Mouse (Mus musculus) forebrain, embryonic 11.5 days (tissue): ENCODE data around the gene Rara. TPM values are rescaled to one million over a fixed set of nuclear protein-coding genes. Genes with fewer than 3 reads are reported as not detected.
"Not testable (repeated sequence)": the region's sequence is repeated elsewhere in the genome, so short reads cannot be mapped to it uniquely, and the experiment has no call there.

ENCODE experiments used
- ATAC-seq: fragments of 200-750 bp; cut with Nextera tagmentation; replicated peaks from 2 replicates; pipeline ENCODE4 v1.8.0; 2017; ENCODE audit warnings: moderate TSS enrichment; ENCODE audit not compliant: low FRiP score
- DNase-seq: peaks from one replicate; pipeline ENCODE4 v3.0.0-alpha.2; 2017; ENCODE audit warnings: low spot score
- H3K27ac ChIP-seq: fragments of 300-500 bp; sonication (generic); 2 replicates; pipeline ENCODE4 v1.5.1; 2014; ENCODE audit warnings: low read depth, low read length
- H3K27me3 ChIP-seq: fragments of 300-500 bp; sonication (generic); 2 replicates; pipeline ENCODE4 v1.6.1; 2014; ENCODE audit warnings: mild to moderate bottlenecking, low read length, mixed read lengths; ENCODE audit not compliant: control insufficient read depth, insufficient read depth
- H3K36me3 ChIP-seq: fragments of 300-500 bp; sonication (generic); 2 replicates; pipeline ENCODE4 v1.6.1; 2014; ENCODE audit warnings: mild to moderate bottlenecking, low read length, moderate library complexity, mixed read lengths; ENCODE audit not compliant: control insufficient read depth, insufficient read depth
- H3K4me1 ChIP-seq: fragments of 300-500 bp; sonication (generic); replicated peaks from 2 replicates; pipeline ENCODE4 v1.6.1; 2014; ENCODE audit warnings: low read length, mixed read lengths; ENCODE audit not compliant: control insufficient read depth, insufficient read depth
- H3K4me2 ChIP-seq: fragments of 300-500 bp; sonication (generic); 2 replicates; pipeline ENCODE4 v1.6.1; 2014; ENCODE audit warnings: low read depth, mild to moderate bottlenecking, low read length, moderate library complexity, mixed read lengths; ENCODE audit not compliant: severe bottlenecking
- H3K4me3 ChIP-seq: fragments of 300-500 bp; sonication (generic); 2 replicates; pipeline ENCODE4 v1.5.1; 2014; ENCODE audit warnings: low read depth, low read length
- H3K9ac ChIP-seq: fragments of 300-500 bp; sonication (generic); 2 replicates; pipeline ENCODE4 v1.6.1; 2014; ENCODE audit warnings: low read length
- H3K9me3 ChIP-seq: fragments of 300-500 bp; sonication (generic); 2 replicates; pipeline ENCODE4 v1.6.1; 2016; ENCODE audit warnings: low read length, mixed read lengths; ENCODE audit not compliant: control insufficient read depth
- WGBS: fragments of 180-500 bp; shearing (Covaris S2); extraction: QIAGEN DNeasy Blood & Tissue Kit; methylation state at CpG from one replicate; pipeline ENCODE4 v1.1.7; 2014; 5-methylcytosine and 5-hydroxymethylcytosine counted together
- polyA plus RNA-seq: library from polyadenylated mRNA; unstranded; fragments of >200 nt; fragmentation: Nextera tagmentation; extraction: Ambion mirVana; gene quantifications from 2 replicates; pipeline ENCODE4 v1.2.1, GENCODE M21; 2014

The Rara gene
- polyA plus RNA-seq, 1 experiment from 2014 or later: 23.3 TPM

- 46% methylated on average over 19 of the region's 19 CpGs for WGBS
- Histone ChIP-seq H3K27ac (no peak overlapping the region), H3K9me3 (no peaks in the 10 kb centered on the region), H3K27me3 (peaks cover 4% of the 10 kb centered on the region; the same call in 1 of the 2 replicates), H3K4me1 (peaks cover 48% of the 10 kb centered on the region), H3K4me3 (no peak overlapping the region), H3K9ac (no peak overlapping the region), H3K4me2 (no peak overlapping the region), H3K36me3 (no peaks in the 10 kb centered on the region)
- DNase-seq (no peak), ATAC-seq (no peak)
Measured at GRCm38 (mm10) chr11:98932293-98933091, 4.9 kb downstream of the Rara start.

- no peak overlapping the region for H3K27ac ChIP-seq
- H3K27me3 ChIP-seq: peaks cover 4% of the 10 kb centered on the region; the same call in 1 of the 2 replicates
- H3K9me3 ChIP-seq: no peaks in the 10 kb centered on the region
- ATAC-seq (no peak), DNase-seq (no peak)
- no peaks in the 10 kb centered on the region for H3K36me3 ChIP-seq
- H3K9ac ChIP-seq: no peak overlapping the region
- WGBS: 53% methylated on average over 9 of the region's 9 CpGs
- H3K4me3 ChIP-seq: no peak overlapping the region
- H3K4me1 ChIP-seq: peaks cover 48% of the 10 kb centered on the region
- no peak overlapping the region for H3K4me2 ChIP-seq
Measured at GRCm38 (mm10) chr11:98933151-98933550, 5.5 kb downstream of the Rara start.

GRCm38 (mm10) chr11:98933847-98934246, 6.2 kb downstream of the Rara start:
- H3K36me3 ChIP-seq, H3K27ac ChIP-seq, H3K9me3 ChIP-seq, H3K27me3 ChIP-seq, ATAC-seq, DNase-seq, H3K4me3 ChIP-seq, H3K9ac ChIP-seq, H3K4me2 ChIP-seq: not testable (repeated sequence)
- peaks cover 49% of the 10 kb centered on the region for H3K4me1 ChIP-seq
- 86% methylated on average over 2 of the region's 2 CpGs for WGBS

- Histone ChIP-seq H3K9me3 (no peaks in the 10 kb centered on the region), H3K27me3 (peaks cover 4% of the 10 kb centered on the region; the same call in 1 of the 2 replicates), H3K9ac (no peak overlapping the region), H3K4me2 (no peak overlapping the region), H3K27ac (no peak overlapping the region), H3K4me1 (peaks cover 45% of the 10 kb centered on the region), H3K4me3 (no peak overlapping the region), H3K36me3 (no peaks in the 10 kb centered on the region)
- 91% methylated on average over 3 of the region's 3 CpGs for WGBS
- ATAC-seq (no peak), DNase-seq (no peak)
Measured at GRCm38 (mm10) chr11:98934367-98934766, 6.7 kb downstream of the Rara start.

- H3K36me3 ChIP-seq: no peaks in the 10 kb centered on the region
- H3K9ac ChIP-seq: no peak overlapping the region
- ATAC-seq: no peak
- no peak overlapping the region for H3K27ac ChIP-seq
- H3K4me2 ChIP-seq: no peak overlapping the region
- H3K4me1 ChIP-seq: peaks cover 44% of the 10 kb centered on the region
- H3K27me3 ChIP-seq: peaks cover 4% of the 10 kb centered on the region; the same call in 1 of the 2 replicates
- no peak for DNase-seq
- no peak overlapping the region for H3K4me3 ChIP-seq
- WGBS: 91% methylated on average over 3 of the region's 3 CpGs
- H3K9me3 ChIP-seq: no peaks in the 10 kb centered on the region
Measured at GRCm38 (mm10) chr11:98935123-98935522, 7.5 kb downstream of the Rara start.

GRCm38 (mm10) chr11:98936170-98936569, 8.6 kb downstream of the Rara start:
- Histone ChIP-seq H3K27ac (no peak overlapping the region), H3K4me1 (peaks cover 46% of the 10 kb centered on the region), H3K4me3 (peak overlapping the region; percentile 12; the same call in 1 of the 2 replicates), H3K27me3 (peaks cover 4% of the 10 kb centered on the region; the same call in 1 of the 2 replicates), H3K36me3 (no peaks in the 10 kb centered on the region), H3K9ac (peak overlapping the region; percentile 33; the same call in 1 of the 2 replicates), H3K9me3 (no peaks in the 10 kb centered on the region), H3K4me2 (peak overlapping the region; percentile 94)
- under 1% methylated on average over 29 of the region's 29 CpGs for WGBS
- ATAC-seq: no peak
- peak; percentile 77 for DNase-seq

- Histone ChIP-seq H3K4me1 (peaks cover 42% of the 10 kb centered on the region), H3K27me3 (peaks cover 4% of the 10 kb centered on the region; the same call in 1 of the 2 replicates), H3K27ac (no peak overlapping the region), H3K9me3 (no peaks in the 10 kb centered on the region), H3K4me2 (peak overlapping the region; percentile 94), H3K4me3 (peak overlapping the region; percentile 44), H3K9ac (peak overlapping the region; percentile 73), H3K36me3 (no peaks in the 10 kb centered on the region)
- WGBS: 2% methylated on average over 23 of the region's 23 CpGs
- DNase-seq (no peak), ATAC-seq (peak; percentile 37)
Measured at GRCm38 (mm10) chr11:98936606-98937409, 9.2 kb downstream of the Rara start.

- Histone ChIP-seq H3K4me2 (peak overlapping the region; percentile 94), H3K4me1 (peaks cover 41% of the 10 kb centered on the region), H3K9me3 (no peaks in the 10 kb centered on the region), H3K36me3 (no peaks in the 10 kb centered on the region), H3K27ac (no peak overlapping the region), H3K4me3 (peak overlapping the region; percentile 44), H3K9ac (peak overlapping the region; percentile 73), H3K27me3 (peaks cover 4% of the 10 kb centered on the region; the same call in 1 of the 2 replicates)
- ATAC-seq: peak; percentile 88
- DNase-seq: peak; percentile 93
- WGBS: under 1% methylated on average over 38 of the region's 38 CpGs
Measured at GRCm38 (mm10) chr11:98937410-98937913, 9.8 kb downstream of the Rara start.
